Mouse (Mus musculus) liver, adult 2 months (tissue): Measurements from ENCODE around the gene Gdpgp1. TPM values are rescaled to one million over a fixed set of nuclear protein-coding genes. Genes with fewer than 3 reads are reported as not detected.

ENCODE experiments used
- DNase-seq: peaks from one replicate; pipeline ENCODE4 v3.0.0-alpha.2; 2011; ENCODE audit warnings: low read depth, low spot score; ENCODE audit errors: extremely low read depth
- H3K27ac ChIP-seq: fragments of 200-500 bp; replicated peaks from 2 replicates; pipeline ENCODE4 v1.5.1; 2012; ENCODE audit warnings: low read depth, mild to moderate bottlenecking, control low read depth, inconsistent platforms, low read length; ENCODE audit not compliant: insufficient read depth
- H3K27me3 ChIP-seq: fragments of 200-500 bp; 2 replicates; pipeline ENCODE4 v1.6.1; 2012; ENCODE audit warnings: mild to moderate bottlenecking, moderate library complexity, low read length, inconsistent platforms; ENCODE audit not compliant: control insufficient read depth, insufficient read depth
- H3K36me3 ChIP-seq: fragments of 200-500 bp; 2 replicates; pipeline ENCODE4 v1.6.1; 2012; ENCODE audit warnings: low read length, inconsistent platforms; ENCODE audit not compliant: control insufficient read depth, insufficient read depth
- H3K4me1 ChIP-seq: fragments of 200-500 bp; 2 replicates; pipeline ENCODE4 v1.6.1; 2011; ENCODE audit warnings: low read length; ENCODE audit not compliant: control insufficient read depth, insufficient read depth
- H3K4me3 ChIP-seq: fragments of 200-500 bp; 2 replicates; pipeline ENCODE4 v1.5.1; 2011; ENCODE audit warnings: low read depth, mild to moderate bottlenecking, control low read depth, low read length, moderate library complexity; ENCODE audit not compliant: insufficient read depth
- H3K79me2 ChIP-seq: fragments of 200-500 bp; 2 replicates; pipeline ENCODE4 v1.6.1; 2012; ENCODE audit warnings: inconsistent platforms, mild to moderate bottlenecking, low read length, moderate library complexity; ENCODE audit not compliant: control insufficient read depth, insufficient read depth
- H3K9ac ChIP-seq: fragments of 200-500 bp; 2 replicates; pipeline ENCODE4 v1.6.1; 2012; ENCODE audit warnings: low read depth, mild to moderate bottlenecking, control low read depth, inconsistent platforms, low read length
- CTCF ChIP-seq: fragments of 200-500 bp; IDR thresholded peaks from 2 replicates; pipeline ENCODE4 v1.5.1; 2011; ENCODE audit warnings: low read depth, low read length, control low read depth
- POLR2A ChIP-seq: fragments of 200-500 bp; IDR thresholded peaks from 2 replicates; pipeline ENCODE4 v1.6.1; 2011; ENCODE audit warnings: low read length, control low read depth; ENCODE audit not compliant: insufficient read depth; ENCODE audit errors: extremely low read depth
- WGBS: fragments of 180-500 bp; shearing (Covaris S2); methylation state at CpG from one replicate; pipeline ENCODE4 v1.1.7; 2018; 5-methylcytosine and 5-hydroxymethylcytosine counted together
- polyA plus RNA-seq: library from polyadenylated mRNA; depleted of rRNA; stranded (reverse); fragments of >200 nt; gene quantifications from 2 replicates; pipeline ENCODE4 v1.2.3, GENCODE M21; 2012
- total RNA-seq: library from RNA; depleted of rRNA; stranded (reverse); fragments of >200 nt; gene quantifications from 2 replicates; pipeline ENCODE4 v1.2.3, GENCODE M21; 2014

Gdpgp1 gene
- total and polyA plus RNA-seq, 2 experiments: 1.2 to 2.1 TPM

- Histone ChIP-seq H3K27me3 (no peaks in the 10 kb centered on the region), H3K79me2 (no peaks in the 10 kb centered on the region), H3K4me1 (no peaks in the 10 kb centered on the region), H3K36me3 (peaks cover 20% of the 10 kb centered on the region; the same call in 1 of the 2 replicates), H3K9ac (no peak overlapping the region), H3K4me3 (no peak overlapping the region), H3K27ac (no peak overlapping the region)
- WGBS: 98% methylated on average over 9 of the region's 9 CpGs
- DNase-seq: no peak
- TF ChIP-seq POLR2A (no peak), CTCF (no peak)
These were observed 12.3 kb upstream of the Gdpgp1 start for GRCm38 (mm10) chr7:80220237-80220797.

- peaks cover 25% of the 10 kb centered on the region; the same call in 1 of the 2 replicates for H3K36me3 ChIP-seq
- 86% methylated on average over 4 of the region's 4 CpGs for WGBS
These were observed 11.4 kb upstream of the Gdpgp1 start for GRCm38 (mm10) chr7:80221179-80221750.

GRCm38 (mm10) chr7:80227065-80227464 is 5.6 kb upstream of the Gdpgp1 start:
- H3K36me3 ChIP-seq: peaks cover 16% of the 10 kb centered on the region
- no peaks in the 10 kb centered on the region for H3K27me3 ChIP-seq
- no peak overlapping the region for H3K4me3 ChIP-seq
- H3K9ac ChIP-seq: no peak overlapping the region
- peaks cover 7% of the 10 kb centered on the region; the same call in 1 of the 2 replicates for H3K79me2 ChIP-seq
- TF ChIP-seq CTCF (peak; percentile 35), POLR2A (no peak)
- peaks cover 4% of the 10 kb centered on the region for H3K4me1 ChIP-seq
- 96% methylated on average over 4 of the region's 4 CpGs for WGBS
- no peak for DNase-seq
- no peak overlapping the region for H3K27ac ChIP-seq

More at GRCm38 (mm10) chr7:80221179-80221750, 11.4 kb upstream of the Gdpgp1 start:
- H3K27me3 ChIP-seq: no peaks in the 10 kb centered on the region
- H3K4me1 ChIP-seq: no peaks in the 10 kb centered on the region
- no peak for DNase-seq
- no peak overlapping the region for H3K27ac ChIP-seq
- no peak overlapping the region for H3K9ac ChIP-seq
- no peak overlapping the region for H3K4me3 ChIP-seq
- TF ChIP-seq CTCF (no peak), POLR2A (no peak)
- no peaks in the 10 kb centered on the region for H3K79me2 ChIP-seq

- no peak for DNase-seq
- H3K4me1 ChIP-seq: peaks cover 9% of the 10 kb centered on the region
- H3K79me2 ChIP-seq: peaks cover 10% of the 10 kb centered on the region; the same call in 1 of the 2 replicates
- TF ChIP-seq CTCF (no peak), POLR2A (no peak)
- H3K27ac ChIP-seq: no peak overlapping the region
- no peaks in the 10 kb centered on the region for H3K27me3 ChIP-seq
- H3K9ac ChIP-seq: no peak overlapping the region
- peaks cover 11% of the 10 kb centered on the region for H3K36me3 ChIP-seq
- H3K4me3 ChIP-seq: no peak overlapping the region
- WGBS: 80% methylated on average over 6 of the region's 6 CpGs
These were observed 2.5 kb upstream of the Gdpgp1 start for GRCm38 (mm10) chr7:80230196-80230595.

GRCm38 (mm10) chr7:80231971-80232488 is 635 bp upstream of the Gdpgp1 start:
- peak overlapping the region; percentile 67 for H3K4me3 ChIP-seq
- H3K9ac ChIP-seq: peak overlapping the region; percentile 83
- DNase-seq: peak; percentile 87
- peak overlapping the region; percentile 74 for H3K27ac ChIP-seq
- H3K79me2 ChIP-seq: peaks cover 13% of the 10 kb centered on the region; the same call in 1 of the 2 replicates
- under 1% methylated on average over 29 of the region's 29 CpGs for WGBS
- peaks cover 9% of the 10 kb centered on the region for H3K4me1 ChIP-seq
- TF ChIP-seq CTCF (no peak), POLR2A (no peak)
- H3K36me3 ChIP-seq: peaks cover 4% of the 10 kb centered on the region
- no peaks in the 10 kb centered on the region for H3K27me3 ChIP-seq

GRCm38 (mm10) chr7:80233799-80234198 is 1.1 kb downstream of the Gdpgp1 start:
- TF ChIP-seq CTCF (no peak), POLR2A (no peak)
- Histone ChIP-seq H3K79me2 (peaks cover 13% of the 10 kb centered on the region; the same call in 1 of the 2 replicates), H3K27me3 (no peaks in the 10 kb centered on the region), H3K27ac (no peak overlapping the region), H3K4me1 (peaks cover 9% of the 10 kb centered on the region), H3K4me3 (no peak overlapping the region), H3K9ac (no peak overlapping the region), H3K36me3 (peaks cover 4% of the 10 kb centered on the region; the same call in 1 of the 2 replicates)
- peak; percentile 54 for DNase-seq
- WGBS: 35% methylated on average over 9 of the region's 9 CpGs
